Mouse (Mus musculus) small intestine, adult 2 months (tissue): ENCODE measurements around the gene Shld2.

ENCODE experiments used
- CTCF ChIP-seq: fragments of 200-500 bp; IDR thresholded peaks from 2 replicates; pipeline ENCODE4 v1.5.1; 2012; ENCODE audit warnings: low read depth, mild to moderate bottlenecking, control low read depth, inconsistent platforms, low read length, moderate library complexity, mixed read lengths; ENCODE audit not compliant: insufficient replicate concordance, insufficient read length; ENCODE audit errors: extremely low read depth
- POLR2A ChIP-seq: fragments of 200-500 bp; IDR thresholded peaks from 2 replicates; pipeline ENCODE4 v1.6.1; 2012; ENCODE audit warnings: low read depth, mild to moderate bottlenecking, control low read depth, inconsistent platforms, low read length, moderate library complexity

DNA sequence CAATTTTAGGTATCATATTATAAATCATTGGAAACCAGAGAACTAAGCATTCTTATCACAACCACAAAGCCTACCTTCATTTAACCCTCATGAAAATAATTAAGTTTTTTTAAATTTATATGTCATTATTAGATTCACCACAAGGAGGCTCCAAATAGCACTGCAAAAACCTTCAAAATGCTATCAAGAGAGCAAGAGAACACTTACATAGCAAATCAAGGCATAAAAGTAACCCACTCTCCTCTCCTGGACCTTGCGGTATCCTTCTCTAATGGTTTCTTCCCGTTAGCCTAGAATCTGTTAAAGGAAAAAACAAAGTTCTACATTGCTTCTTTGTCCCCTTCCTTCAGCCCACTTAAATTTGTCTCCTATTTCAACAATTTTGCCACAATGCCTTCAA lies 37.0 kb downstream of the Shld2 start:
- TF ChIP-seq CTCF (no peak), POLR2A (no peak)
